Mouse (Mus musculus): ENCODE measurements around the gene Ttll6. TPM values are rescaled to one million over a fixed set of nuclear protein-coding genes. Genes with fewer than 3 reads are reported as not detected.
A peak's percentile ranks its signal among the peaks of the same experiment; 100 is the strongest.

Ttll6 gene
- polyA plus RNA-seq, 1 experiment from 2014 or later, result 0.99 TPM

GRCm38 (mm10) chr11:96124052-96124914 is 9.3 kb upstream of the Ttll6 start:
- Histone ChIP-seq H3K4me1 (ENCODE audit: insufficient read depth, low read depth, low read length) (no peaks in the 10 kb centered on the region), H3K4me3 (ENCODE audit: low read depth, low read length) (peak overlapping the region; percentile 33), H3K4me2 (replicated peaks; ENCODE audit: low read depth, low read length) (peak overlapping the region; percentile 58), H3K9ac (replicated peaks; ENCODE audit: low read depth) (no peak overlapping the region), H3K36me3 (ENCODE audit: insufficient read depth, low read length) (no peaks in the 10 kb centered on the region), H3K27me3 (replicated peaks; ENCODE audit: insufficient read depth, low read length) (peaks cover 10% of the 10 kb centered on the region; the same call in 1 of the 2 replicates), H3K9me3 (ENCODE audit: low read length) (no peaks in the 10 kb centered on the region), H3K27ac (ENCODE audit: low read length) (no peak overlapping the region)
- ATAC-seq (peak; percentile 60), DNase-seq (ENCODE audit: low spot score) (peak; percentile 35)
- WGBS, result 2% methylated on average over 45 of the region's 45 CpGs
- TF ChIP-seq CTCF (IDR thresholded peaks at IDR 0.05) (no peak), EP300 (IDR thresholded peaks at IDR 0.05) (no peak)

GRCm38 (mm10) chr11:96130606-96131005 is 3.0 kb upstream of the Ttll6 start:
- H3K4me3 ChIP-seq (ENCODE audit: low read depth, low read length), result no peak overlapping the region
- H3K27ac ChIP-seq (ENCODE audit: low read length), result no peak overlapping the region
- ATAC-seq (no peak), DNase-seq (ENCODE audit: low spot score) (no peak)
- H3K9ac ChIP-seq (replicated peaks; ENCODE audit: low read depth), result no peak overlapping the region
- H3K36me3 ChIP-seq (ENCODE audit: insufficient read depth, low read length), result no peaks in the 10 kb centered on the region
- no peak overlapping the region for H3K4me2 ChIP-seq (replicated peaks; ENCODE audit: low read depth, low read length)
- TF ChIP-seq EP300 (IDR thresholded peaks at IDR 0.05) (no peak), CTCF (IDR thresholded peaks at IDR 0.05) (no peak)
- H3K27me3 ChIP-seq (replicated peaks; ENCODE audit: insufficient read depth, low read length), result no peaks in the 10 kb centered on the region
- H3K4me1 ChIP-seq (ENCODE audit: insufficient read depth, low read depth, low read length), result no peaks in the 10 kb centered on the region
- 46% methylated on average over 10 of the region's 10 CpGs for WGBS
- H3K9me3 ChIP-seq (ENCODE audit: low read length), result no peaks in the 10 kb centered on the region

GRCm38 (mm10) chr11:96135847-96136246 is 2.3 kb downstream of the Ttll6 start:
- TF ChIP-seq CTCF (IDR thresholded peaks at IDR 0.05) (no peak), EP300 (IDR thresholded peaks at IDR 0.05) (no peak)
- DNase-seq (ENCODE audit: low spot score), result no peak

GRCm38 (mm10) chr11:96140726-96141175 is 7.2 kb downstream of the Ttll6 start:
- DNase-seq (ENCODE audit: low spot score) (peak; percentile 28), ATAC-seq (peak; percentile 30; the same call in 1 of the 2 replicates)
- Histone ChIP-seq H3K36me3 (ENCODE audit: insufficient read depth, low read length) (no peaks in the 10 kb centered on the region), H3K4me1 (ENCODE audit: insufficient read depth, low read depth, low read length) (no peaks in the 10 kb centered on the region), H3K4me3 (ENCODE audit: low read depth, low read length) (no peak overlapping the region), H3K27ac (ENCODE audit: low read length) (no peak overlapping the region), H3K9me3 (ENCODE audit: low read length) (no peaks in the 10 kb centered on the region), H3K27me3 (replicated peaks; ENCODE audit: insufficient read depth, low read length) (peaks cover under 1% of the 10 kb centered on the region; the same call in 1 of the 2 replicates), H3K9ac (replicated peaks; ENCODE audit: low read depth) (no peak overlapping the region), H3K4me2 (replicated peaks; ENCODE audit: low read depth, low read length) (no peak overlapping the region)
- WGBS, result 13% methylated on average over 4 of the region's 4 CpGs
- no peak for TF ChIP-seq CTCF (IDR thresholded peaks at IDR 0.05)

More at GRCm38 (mm10) chr11:96135847-96136246, 2.3 kb downstream of the Ttll6 start:
- Histone ChIP-seq H3K9me3 (ENCODE audit: low read length) (no peaks in the 10 kb centered on the region), H3K4me1 (ENCODE audit: insufficient read depth, low read depth, low read length) (no peaks in the 10 kb centered on the region), H3K36me3 (ENCODE audit: insufficient read depth, low read length) (no peaks in the 10 kb centered on the region), H3K27ac (ENCODE audit: low read length) (no peak overlapping the region), H3K27me3 (replicated peaks; ENCODE audit: insufficient read depth, low read length) (no peaks in the 10 kb centered on the region), H3K4me2 (replicated peaks; ENCODE audit: low read depth, low read length) (no peak overlapping the region), H3K4me3 (ENCODE audit: low read depth, low read length) (no peak overlapping the region), H3K9ac (replicated peaks; ENCODE audit: low read depth) (no peak overlapping the region)
- ATAC-seq, result no peak
- WGBS, result 84% methylated on average over 8 of the region's 8 CpGs

- no peak overlapping the region for H3K4me2 ChIP-seq (replicated peaks; ENCODE audit: low read depth, low read length)
- H3K9me3 ChIP-seq (ENCODE audit: low read length), result no peaks in the 10 kb centered on the region
- no peaks in the 10 kb centered on the region for H3K4me1 ChIP-seq (ENCODE audit: insufficient read depth, low read depth, low read length)
- 55% methylated on average over 4 of the region's 4 CpGs for WGBS
- ATAC-seq (no peak), DNase-seq (ENCODE audit: low spot score) (no peak)
- no peak overlapping the region for H3K27ac ChIP-seq (ENCODE audit: low read length)
- no peaks in the 10 kb centered on the region for H3K36me3 ChIP-seq (ENCODE audit: insufficient read depth, low read length)
- no peak for TF ChIP-seq EP300 (IDR thresholded peaks at IDR 0.05)
- no peak for TF ChIP-seq CTCF (IDR thresholded peaks at IDR 0.05)
- peaks cover 14% of the 10 kb centered on the region for H3K27me3 ChIP-seq (replicated peaks; ENCODE audit: insufficient read depth, low read length)
- no peak overlapping the region for H3K9ac ChIP-seq (replicated peaks; ENCODE audit: low read depth)
- H3K4me3 ChIP-seq (ENCODE audit: low read depth, low read length), result no peak overlapping the region
Observed at GRCm38 (mm10) chr11:96143766-96144165, 10.2 kb downstream of the Ttll6 start.

- peak; percentile 93 for TF ChIP-seq CTCF (IDR thresholded peaks at IDR 0.05)
- TF ChIP-seq EP300 (IDR thresholded peaks at IDR 0.05), result no peak
- no peaks in the 10 kb centered on the region for H3K4me1 ChIP-seq (ENCODE audit: insufficient read depth, low read depth, low read length)
- no peak overlapping the region for H3K4me3 ChIP-seq (ENCODE audit: low read depth, low read length)
- no peaks in the 10 kb centered on the region for H3K36me3 ChIP-seq (ENCODE audit: insufficient read depth, low read length)
- peaks cover 14% of the 10 kb centered on the region for H3K27me3 ChIP-seq (replicated peaks; ENCODE audit: insufficient read depth, low read length)
- H3K9ac ChIP-seq (replicated peaks; ENCODE audit: low read depth), result no peak overlapping the region
- DNase-seq (ENCODE audit: low spot score) (peak; percentile 85), ATAC-seq (peak; percentile 71)
- 0 out of 2 replicates have a peak overlapping the region, but pooled peaks have one; percentile 25 for H3K4me2 ChIP-seq (replicated peaks; ENCODE audit: low read depth, low read length)
- no peak overlapping the region for H3K27ac ChIP-seq (ENCODE audit: low read length)
- H3K9me3 ChIP-seq (ENCODE audit: low read length), result no peaks in the 10 kb centered on the region
- WGBS, result 2% methylated on average over 15 of the region's 15 CpGs
Observed at GRCm38 (mm10) chr11:96145622-96146270, 12.2 kb downstream of the Ttll6 start.
